Mouse (Mus musculus) midbrain, embryonic 16.5 days (tissue): ENCODE measurements around the gene Gm3164. TPM values are rescaled to one million over a fixed set of nuclear protein-coding genes. Genes with fewer than 3 reads are reported as not detected.
"Not testable (repeated sequence)": the region's sequence is repeated elsewhere in the genome, so short reads cannot be mapped to it uniquely, and the experiment has no call there.

ENCODE experiments used
- ATAC-seq: fragments of 200-750 bp; cut with Nextera tagmentation; 2 replicates; pipeline ENCODE4 v1.8.0; 2017; ENCODE audit warnings: moderate TSS enrichment
- H3K27ac ChIP-seq: fragments of 300-500 bp; sonication (generic); 2 replicates; pipeline ENCODE4 v1.5.1; 2014; ENCODE audit warnings: mild to moderate bottlenecking, low read length, mixed read lengths
- H3K27me3 ChIP-seq: fragments of 300-500 bp; sonication (generic); 2 replicates; pipeline ENCODE4 v1.6.1; 2014; ENCODE audit warnings: low read depth, low read length, mixed read lengths; ENCODE audit not compliant: control insufficient read depth, insufficient read depth
- H3K36me3 ChIP-seq: fragments of 300-500 bp; sonication (generic); 2 replicates; pipeline ENCODE4 v1.6.1; 2014; ENCODE audit warnings: mild to moderate bottlenecking, low read length, moderate library complexity, mixed read lengths; ENCODE audit not compliant: control insufficient read depth, insufficient read depth
- H3K4me1 ChIP-seq: fragments of 300-500 bp; sonication (generic); 2 replicates; pipeline ENCODE4 v1.6.1; 2014; ENCODE audit warnings: mild to moderate bottlenecking, low read length, mixed read lengths; ENCODE audit not compliant: control insufficient read depth, insufficient read depth
- H3K4me2 ChIP-seq: fragments of 300-500 bp; sonication (generic); 2 replicates; pipeline ENCODE4 v1.6.1; 2014; ENCODE audit warnings: mild to moderate bottlenecking, low read length, mixed read lengths
- H3K4me3 ChIP-seq: fragments of 300-500 bp; sonication (generic); 2 replicates; pipeline ENCODE4 v1.5.1; 2014; ENCODE audit warnings: low read depth, mild to moderate bottlenecking, low read length, moderate library complexity, mixed read lengths
- H3K9ac ChIP-seq: fragments of 300-500 bp; sonication (generic); 2 replicates; pipeline ENCODE4 v1.6.1; 2014; ENCODE audit warnings: low read depth, low read length, mixed read lengths
- H3K9me3 ChIP-seq: fragments of 300-500 bp; sonication (generic); replicated peaks from 2 replicates; pipeline ENCODE4 v1.6.1; 2014; ENCODE audit warnings: mild to moderate bottlenecking, low read length, mixed read lengths; ENCODE audit not compliant: control insufficient read depth, poor library complexity, severe bottlenecking
- WGBS: fragments of 180-500 bp; shearing (Covaris S2); extraction: QIAGEN DNeasy Blood & Tissue Kit; methylation state at CpG from one replicate; pipeline ENCODE4 v1.1.7; 2014; 5-methylcytosine and 5-hydroxymethylcytosine counted together
- polyA plus RNA-seq: library from polyadenylated mRNA; unstranded; fragments of >200 nt; fragmentation: Nextera tagmentation; extraction: Ambion mirVana; gene quantifications from 2 replicates; pipeline ENCODE4 v1.2.1, GENCODE M21; 2015

Gene Gm3164
- 5.8 and 8.2 TPM in 2 replicates for polyA plus RNA-seq

DNA sequence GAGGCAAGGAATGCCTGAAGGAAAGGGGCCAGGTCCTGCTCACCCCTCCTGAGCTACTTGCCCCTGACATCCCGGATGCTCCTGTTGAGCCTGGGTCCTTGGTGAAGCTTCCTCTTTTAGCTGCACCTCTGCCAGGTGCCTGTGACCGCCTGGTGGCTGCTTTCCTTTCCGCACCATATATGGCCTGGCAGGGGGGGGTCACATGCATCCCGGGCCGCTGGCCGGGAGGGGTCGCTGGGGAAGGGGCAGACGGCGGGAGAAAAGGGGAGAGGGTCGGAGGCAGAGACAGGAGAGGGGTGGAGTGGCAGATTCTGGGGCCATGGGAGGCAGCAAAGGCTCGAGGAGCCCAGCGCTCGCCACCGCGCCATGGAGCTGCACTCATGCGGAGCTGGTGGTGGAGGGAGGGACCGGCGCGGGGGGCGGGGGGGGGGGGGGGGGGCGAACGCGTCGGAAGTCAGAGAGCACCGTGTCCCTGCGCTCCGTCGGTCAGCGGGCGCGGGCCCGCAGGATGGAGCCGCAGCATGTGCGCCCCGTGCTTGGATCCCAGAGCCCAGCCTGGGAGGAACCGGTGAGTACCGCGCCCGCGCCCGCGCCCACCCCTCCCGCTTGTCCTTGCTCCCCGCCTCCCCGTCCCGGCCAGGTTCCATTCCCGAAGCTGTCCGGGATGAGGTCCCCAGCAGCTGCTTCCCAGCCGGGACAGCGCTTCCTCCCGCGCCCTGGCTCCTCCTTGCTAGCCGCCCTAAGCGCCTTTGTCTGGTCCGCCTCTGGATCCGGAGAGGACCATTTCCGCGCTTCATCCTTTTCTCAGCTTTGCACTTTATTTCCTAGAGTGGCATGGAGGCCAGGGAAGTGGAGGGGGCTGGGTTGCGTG lies at the start of gene Gm3164:
TSS of gene Gm3164 (plus strand) at position 484 of the 871 bp plus-strand sequence.
- ATAC-seq, H3K9me3 ChIP-seq, H3K4me1 ChIP-seq, H3K27me3 ChIP-seq, H3K36me3 ChIP-seq: not testable (repeated sequence)
- Histone ChIP-seq H3K9ac (peak within 1 kb of the TSS; percentile 65), H3K4me2 (peak within 1 kb of the TSS; percentile 57), H3K27ac (peak within 1 kb of the TSS; percentile 28), H3K4me3 (peak within 1 kb of the TSS; percentile 48)
- under 1% methylated on average over 23 of the region's 59 CpGs for WGBS

DNA sequence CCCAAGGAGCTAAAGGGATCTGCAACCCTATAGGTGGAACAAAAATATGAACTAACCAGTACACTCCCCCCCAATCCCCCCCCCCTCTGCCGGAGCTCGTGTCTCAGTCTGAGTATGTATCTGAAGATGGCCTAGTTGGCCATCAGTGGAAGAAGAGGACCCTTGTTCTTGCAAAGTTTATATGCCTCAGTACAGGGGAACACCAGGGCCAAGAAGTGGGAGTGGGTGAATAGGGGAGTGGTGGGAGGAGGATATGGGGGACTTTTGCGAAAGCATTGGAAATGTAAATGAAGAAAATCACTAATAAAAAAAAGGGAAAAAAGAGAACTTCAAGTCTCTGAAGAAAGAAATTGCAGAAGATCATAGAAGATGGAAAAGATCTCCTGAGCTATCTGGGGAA lies 46.3 kb upstream of the Gm3164 start:
- H3K4me3 ChIP-seq, H3K4me2 ChIP-seq, H3K36me3 ChIP-seq, ATAC-seq, H3K9me3 ChIP-seq, H3K9ac ChIP-seq, H3K4me1 ChIP-seq, H3K27ac ChIP-seq, H3K27me3 ChIP-seq: not testable (repeated sequence)
- 76% methylated on average over 3 of the region's 3 CpGs for WGBS

DNA sequence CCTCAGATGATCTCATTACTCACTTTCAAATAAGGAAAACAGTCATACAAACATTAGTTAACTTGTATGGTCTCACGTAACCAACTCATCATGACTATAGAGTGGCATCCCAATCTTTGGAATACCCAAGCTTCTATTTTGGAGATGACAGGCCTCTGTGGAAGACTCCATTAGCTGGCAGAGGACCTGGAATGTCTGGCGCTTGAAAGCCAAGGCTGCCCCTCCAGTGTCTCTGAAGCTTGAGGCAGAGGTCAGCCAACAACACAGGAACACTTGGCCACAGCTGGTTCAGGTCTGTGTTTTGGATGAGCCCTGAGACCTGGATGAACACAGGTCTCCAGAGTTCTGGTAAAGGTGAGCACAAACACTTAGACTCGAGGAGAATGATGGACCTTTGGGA lies 45.6 kb upstream of the Gm3164 start:
- not testable (repeated sequence) for H3K9ac ChIP-seq, H3K4me2 ChIP-seq, ATAC-seq, H3K27ac ChIP-seq, H3K27me3 ChIP-seq, H3K4me1 ChIP-seq, H3K9me3 ChIP-seq, H3K4me3 ChIP-seq, H3K36me3 ChIP-seq
- WGBS: 83% methylated on average over 3 of the region's 3 CpGs

DNA sequence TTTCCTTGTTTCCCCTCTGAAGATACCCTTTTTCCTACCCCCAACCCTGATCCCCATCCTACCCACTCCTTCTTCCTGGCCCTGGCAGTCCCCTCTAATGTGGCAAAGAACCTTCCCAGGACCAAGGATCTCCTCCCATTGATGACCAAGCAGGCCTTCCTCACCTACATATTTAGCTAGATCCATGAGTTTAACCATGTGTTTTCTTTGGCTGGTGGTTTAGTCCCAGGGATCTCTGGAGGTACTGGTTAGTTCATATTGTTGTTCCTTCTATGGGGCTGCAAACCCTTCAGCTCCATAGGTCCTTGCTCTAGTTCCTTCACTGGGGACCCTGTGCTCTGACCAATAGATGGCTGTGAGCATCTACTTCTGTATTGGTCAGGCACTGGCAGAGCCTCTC lies 37.4 kb upstream of the Gm3164 start:
- not testable (repeated sequence) for ATAC-seq, H3K4me1 ChIP-seq, H3K9ac ChIP-seq, H3K4me2 ChIP-seq, H3K9me3 ChIP-seq, H3K27ac ChIP-seq, H3K4me3 ChIP-seq, H3K27me3 ChIP-seq, H3K36me3 ChIP-seq

DNA sequence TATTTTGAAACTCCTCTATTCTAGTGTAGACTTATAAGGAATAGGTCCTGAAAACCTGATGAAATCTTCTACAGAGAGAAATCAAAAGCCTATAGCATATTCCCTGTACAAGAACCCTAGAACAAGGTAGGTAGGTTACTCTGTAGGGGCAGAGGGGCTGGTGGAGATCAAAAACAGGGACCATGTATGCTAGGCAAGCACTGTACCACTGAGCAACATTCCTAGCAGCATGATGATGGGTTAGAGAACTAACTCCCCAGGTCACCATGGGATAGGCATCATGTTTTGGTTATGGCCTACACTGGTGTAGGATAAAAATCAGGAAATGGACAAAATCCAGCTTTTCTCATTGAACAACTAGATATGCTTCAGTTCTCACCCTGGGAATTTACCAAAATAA lies 29.6 kb upstream of the Gm3164 start:
- H3K36me3 ChIP-seq, H3K9ac ChIP-seq, H3K27me3 ChIP-seq, H3K27ac ChIP-seq, ATAC-seq, H3K4me3 ChIP-seq, H3K4me1 ChIP-seq, H3K9me3 ChIP-seq, H3K4me2 ChIP-seq: not testable (repeated sequence)

DNA sequence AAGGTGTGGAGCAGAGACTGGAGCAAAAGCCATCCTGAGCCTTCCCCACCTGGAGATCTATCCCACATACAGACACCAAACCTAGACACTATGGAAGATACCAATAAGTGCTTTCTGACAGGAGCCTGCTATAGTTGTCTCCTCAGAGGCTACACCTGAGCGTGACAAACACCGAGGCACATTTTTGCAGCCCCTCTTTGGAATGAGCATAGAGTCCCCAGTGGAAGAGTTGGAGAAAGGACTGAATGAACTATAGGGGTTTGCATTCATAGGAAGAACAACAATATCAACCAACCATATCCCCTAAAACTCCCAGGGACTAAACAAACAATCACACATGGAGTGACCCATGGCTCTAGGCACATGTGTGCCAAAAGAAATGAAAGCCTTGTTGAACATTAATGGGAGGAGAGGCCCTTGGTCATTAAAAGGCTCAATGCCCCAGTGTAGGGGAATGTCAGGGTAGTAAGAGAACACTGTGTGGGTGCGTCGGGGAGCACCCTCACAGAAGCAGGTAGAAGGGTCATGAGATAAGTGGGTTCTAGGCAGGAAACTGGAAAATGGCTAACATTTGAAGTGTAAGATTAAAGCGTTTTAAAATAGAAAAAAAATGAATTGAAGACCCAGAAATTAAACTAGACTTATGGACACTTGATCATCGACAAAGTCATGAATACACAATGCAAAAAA lies 22.3 kb upstream of the Gm3164 start:
- not testable (repeated sequence) for H3K27ac ChIP-seq, H3K4me2 ChIP-seq, ATAC-seq, H3K36me3 ChIP-seq, H3K27me3 ChIP-seq, H3K4me3 ChIP-seq, H3K9me3 ChIP-seq, H3K4me1 ChIP-seq, H3K9ac ChIP-seq
- 80% methylated on average over 2 of the region's 6 CpGs for WGBS

DNA sequence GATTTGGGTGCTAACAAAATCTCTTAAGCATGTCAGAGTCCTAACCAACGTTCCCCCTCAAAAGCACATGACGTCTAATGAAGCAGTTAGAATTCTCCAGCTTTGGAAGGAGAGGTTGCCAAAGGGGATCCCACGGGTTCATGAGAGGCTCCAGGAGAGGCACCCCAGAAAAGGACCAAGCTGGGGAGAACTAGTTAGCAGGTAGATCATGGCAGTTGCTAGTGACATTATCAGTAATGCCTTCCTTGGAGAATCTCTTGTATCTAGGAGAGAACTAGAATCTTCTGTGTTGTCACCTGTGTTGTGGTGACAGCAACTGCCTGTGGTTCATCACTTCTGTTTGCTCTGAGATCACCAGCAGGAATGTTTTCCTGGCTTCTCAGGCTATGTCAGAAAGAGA lies 18.0 kb upstream of the Gm3164 start, which contains the start of gene Gm3159:
TSS of gene Gm3159 (plus strand) at position 301 of the 400 bp plus-strand sequence.
- H3K27ac ChIP-seq, ATAC-seq, H3K9me3 ChIP-seq, H3K27me3 ChIP-seq, H3K4me2 ChIP-seq, H3K4me1 ChIP-seq, H3K9ac ChIP-seq, H3K36me3 ChIP-seq, H3K4me3 ChIP-seq: not testable (repeated sequence)
- 60% methylated on average over 1 of the region's 3 CpGs for WGBS

DNA sequence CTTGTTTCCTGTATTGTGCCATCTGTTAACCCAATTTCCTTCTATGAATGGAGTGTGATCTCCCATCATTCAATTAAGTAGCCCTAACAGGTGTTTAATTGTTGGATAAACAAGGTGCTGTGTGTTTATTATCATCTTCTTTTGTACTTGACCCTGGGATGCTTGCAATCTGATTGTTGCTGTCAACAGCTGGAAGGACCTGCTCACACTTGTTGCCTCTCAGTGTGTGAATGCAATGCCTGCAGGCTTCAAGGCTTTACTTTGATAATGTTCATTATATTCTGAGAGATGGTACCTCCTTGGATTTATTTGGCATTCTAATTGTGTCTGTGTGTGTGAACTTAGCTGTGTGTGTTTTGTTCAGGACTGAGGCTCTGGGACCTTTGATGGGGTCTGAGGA lies 16.6 kb upstream of the Gm3164 start:
- H3K4me3 ChIP-seq, H3K27me3 ChIP-seq, H3K9ac ChIP-seq, H3K9me3 ChIP-seq, H3K36me3 ChIP-seq, H3K27ac ChIP-seq, H3K4me1 ChIP-seq, H3K4me2 ChIP-seq, ATAC-seq: not testable (repeated sequence)

DNA sequence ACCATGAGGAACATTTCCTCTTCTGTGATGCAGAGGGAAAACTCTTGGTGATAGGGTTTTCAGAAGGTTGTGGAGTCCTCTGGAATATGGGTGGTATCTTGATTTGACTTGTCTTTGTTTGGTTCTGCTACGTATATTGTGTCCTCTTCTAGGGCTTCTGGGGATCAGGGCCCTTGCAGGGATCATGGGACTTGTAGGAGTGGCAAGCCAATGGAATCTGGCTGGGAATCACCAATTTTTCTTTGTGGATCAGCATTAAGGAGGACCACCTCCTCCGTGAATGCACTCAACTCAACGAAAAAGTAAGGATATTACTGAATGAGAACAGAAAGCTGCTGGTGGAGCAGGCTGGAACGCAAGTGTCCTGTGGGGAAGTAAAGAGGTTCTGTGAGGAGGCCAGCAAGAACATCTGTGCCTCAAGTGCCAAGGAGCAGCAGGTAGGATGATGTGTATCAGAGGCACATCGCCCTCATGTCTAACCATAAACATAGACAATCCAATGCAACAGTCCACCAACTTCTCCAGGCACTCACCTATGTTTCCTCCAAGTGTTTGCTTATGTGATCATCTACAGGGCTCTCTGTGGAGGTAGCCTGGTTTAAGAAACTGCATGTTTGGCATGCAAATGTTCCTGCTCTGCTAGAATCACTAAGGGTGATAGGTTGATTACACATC lies 15.0 kb upstream of the Gm3164 start:
- not testable (repeated sequence) for ATAC-seq, H3K9me3 ChIP-seq, H3K27ac ChIP-seq, H3K4me2 ChIP-seq, H3K4me1 ChIP-seq, H3K4me3 ChIP-seq, H3K9ac ChIP-seq, H3K27me3 ChIP-seq, H3K36me3 ChIP-seq
- 92% methylated on average over 5 of the region's 5 CpGs for WGBS
